In the genomic region with DNA sequence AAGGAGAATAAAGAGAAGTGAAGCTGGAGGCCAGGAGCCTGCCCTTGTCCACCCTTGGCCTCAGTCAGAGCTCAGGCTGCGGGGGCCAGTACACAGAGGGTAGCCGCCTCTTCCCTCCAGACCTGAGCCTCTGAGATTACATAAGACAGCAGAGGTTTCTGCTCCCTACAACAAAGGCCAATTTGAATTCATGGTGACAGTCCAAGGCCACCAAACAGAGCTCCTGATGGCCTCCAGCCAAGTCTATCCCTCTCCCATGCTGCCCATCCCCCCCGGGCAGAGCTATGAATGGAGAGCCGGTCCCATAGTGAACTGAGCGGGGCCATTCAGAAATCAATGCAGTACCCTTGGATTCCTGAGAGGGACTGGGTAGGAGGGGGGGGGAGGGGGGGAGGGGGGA, we compare ENCODE assay signal across 13 mouse cellular contexts. TPM values are rescaled to one million over a fixed set of nuclear protein-coding genes. Genes with fewer than 3 reads are reported as not detected.
DNase-seq lines count a peak whose midpoint lies in the region; ATAC-seq and TF ChIP-seq lines count a peak whose summit lies in the region.
"Had no signal": no experiment of that assay in that cellular context is flagged by ENCODE, and none has a peak within 500 bp of the region (broad histone marks: within the 10 kb centered on the region; RNA-seq: fewer than 3 reads in every experiment).

No protein-coding gene starts in this region.

- H3K4me1 ChIP-seq in lung, embryonic 16.5 days (replicated peaks; ENCODE audit: control insufficient read depth, insufficient read depth, low read length): no peaks in the 10 kb centered on the region
- H3K4me1 ChIP-seq in forebrain, postnatal 0 days (ENCODE audit: insufficient read depth): no peaks in the 10 kb centered on the region; the same call in 1 of the 2 replicates
- H3K4me1 ChIP-seq in hindbrain, embryonic 16.5 days (ENCODE audit: control insufficient read depth, insufficient read depth, low read depth, low read length): no peaks in the 10 kb centered on the region; the same call in 1 of the 2 replicates
- no peaks in the 10 kb centered on the region for H3K4me1 ChIP-seq in neural tube, embryonic 14.5 days (ENCODE audit: control insufficient read depth, insufficient read depth, low read length)
- H3K4me1 ChIP-seq: limb, embryonic 13.5 days had no signal

- H3K4me2 ChIP-seq in lung, embryonic 16.5 days (ENCODE audit: low read depth, low read length): no peak overlapping the region
- H3K4me2 ChIP-seq in forebrain, postnatal 0 days (ENCODE audit: low read depth): no peak overlapping the region
- H3K4me2 ChIP-seq in hindbrain, embryonic 16.5 days (ENCODE audit: low read length): no peak overlapping the region
- no peak overlapping the region for H3K4me2 ChIP-seq in neural tube, embryonic 14.5 days (ENCODE audit: low read depth, low read length)
- H3K4me2 ChIP-seq: limb, embryonic 13.5 days had no signal

- H3K36me3 ChIP-seq in lung, embryonic 16.5 days (ENCODE audit: control insufficient read depth, insufficient read depth, low read length): no peaks in the 10 kb centered on the region
- H3K36me3 ChIP-seq in forebrain, postnatal 0 days (ENCODE audit: insufficient read depth): peaks cover 16% of the 10 kb centered on the region
- H3K36me3 ChIP-seq in hindbrain, embryonic 16.5 days (ENCODE audit: control insufficient read depth, insufficient read depth, low read length): peaks cover 8% of the 10 kb centered on the region
- H3K36me3 ChIP-seq in neural tube, embryonic 14.5 days (ENCODE audit: control insufficient read depth, insufficient read depth, low read length): no peaks in the 10 kb centered on the region
- H3K36me3 ChIP-seq: limb, embryonic 13.5 days had no signal

- no peaks in the 10 kb centered on the region for H3K27me3 ChIP-seq in lung, embryonic 16.5 days (ENCODE audit: control insufficient read depth, insufficient read depth, low read depth, low read length)
- no peaks in the 10 kb centered on the region for H3K27me3 ChIP-seq in forebrain, postnatal 0 days (ENCODE audit: insufficient read depth, low read length)
- no peaks in the 10 kb centered on the region for H3K27me3 ChIP-seq in hindbrain, embryonic 16.5 days (replicated peaks; ENCODE audit: control insufficient read depth, insufficient read depth, low read length)
- H3K27me3 ChIP-seq in neural tube, embryonic 14.5 days (ENCODE audit: control insufficient read depth, insufficient read depth, low read length): no peaks in the 10 kb centered on the region
- H3K27me3 ChIP-seq: limb, embryonic 13.5 days; Patski had no signal

- no peak for DNase-seq in lung, adult 18-20 months
- DNase-seq in forebrain, postnatal 0 days: peak; percentile 23
- no peak for DNase-seq in cerebellum, adult 18-20 months
- DNase-seq: cerebellum, adult 11-12 months; kidney, adult 2 months; thymus, adult 2 months had no signal

- H3K9me3 ChIP-seq in lung, embryonic 16.5 days (ENCODE audit: control insufficient read depth, low read length): no peaks in the 10 kb centered on the region
- H3K9me3 ChIP-seq in forebrain, postnatal 0 days (ENCODE audit: low read length): no peaks in the 10 kb centered on the region
- H3K9me3 ChIP-seq in hindbrain, embryonic 16.5 days (ENCODE audit: control insufficient read depth, low read length): no peaks in the 10 kb centered on the region
- H3K9me3 ChIP-seq in neural tube, embryonic 14.5 days (ENCODE audit: control insufficient read depth, low read length): no peaks in the 10 kb centered on the region
- H3K9me3 ChIP-seq: limb, embryonic 13.5 days had no signal

- peak; percentile 47; the same call in 1 of the 2 replicates for ATAC-seq in lung, embryonic 16.5 days (ENCODE audit: low read depth)
- no peak for ATAC-seq in forebrain, postnatal 0 days
- peak; percentile 69 for ATAC-seq in hindbrain, embryonic 16.5 days
- ATAC-seq in neural tube, embryonic 14.5 days (ENCODE audit: low read depth): peak; percentile 69; the same call in 1 of the 2 replicates
- ATAC-seq in erythroid progenitor cell, adult 5-6 weeks (replicated peaks; ENCODE audit: low FRiP score, poor library complexity, severe bottlenecking): no peak
- ATAC-seq: Patski had no signal

- 60% methylated on average over 5 of the region's 5 CpGs for WGBS in lung, embryonic 16.5 days
- 33% methylated on average over 5 of the region's 5 CpGs for WGBS in forebrain, postnatal 0 days
- 45% methylated on average over 5 of the region's 5 CpGs for WGBS in hindbrain, embryonic 16.5 days
- WGBS in neural tube, embryonic 14.5 days: 37% methylated on average over 5 of the region's 5 CpGs

- H3K4me3 ChIP-seq in lung, embryonic 16.5 days (ENCODE audit: low read length): no peak overlapping the region
- no peak overlapping the region for H3K4me3 ChIP-seq in forebrain, postnatal 0 days (ENCODE audit: low read depth, low read length)
- no peak overlapping the region for H3K4me3 ChIP-seq in hindbrain, embryonic 16.5 days (ENCODE audit: low read length)
- H3K4me3 ChIP-seq in neural tube, embryonic 14.5 days (ENCODE audit: low read depth, low read length): no peak overlapping the region
- H3K4me3 ChIP-seq: limb, embryonic 13.5 days had no signal

- H3K27ac ChIP-seq in lung, embryonic 16.5 days (ENCODE audit: low read length): no peak overlapping the region
- no peak overlapping the region for H3K27ac ChIP-seq in forebrain, postnatal 0 days (ENCODE audit: low read depth, low read length)
- no peak overlapping the region for H3K27ac ChIP-seq in hindbrain, embryonic 16.5 days (ENCODE audit: low read depth, low read length)
- H3K27ac ChIP-seq in neural tube, embryonic 14.5 days (ENCODE audit: low read depth, low read length): no peak overlapping the region
- H3K27ac ChIP-seq: limb, embryonic 13.5 days had no signal

- no peak overlapping the region for H3K9ac ChIP-seq in lung, embryonic 16.5 days (ENCODE audit: low read length)
- H3K9ac ChIP-seq in forebrain, postnatal 0 days: no peak overlapping the region
- no peak overlapping the region for H3K9ac ChIP-seq in hindbrain, embryonic 16.5 days (ENCODE audit: low read depth, low read length)
- no peak overlapping the region for H3K9ac ChIP-seq in neural tube, embryonic 14.5 days (replicated peaks; ENCODE audit: low read depth, low read length)
- H3K9ac ChIP-seq: limb, embryonic 13.5 days had no signal

- TF ChIP-seq CTCF in forebrain, postnatal 0 days (IDR thresholded peaks at IDR 0.05; ENCODE audit: low read depth): no peak

RNA-seq across cellular contexts. Expression of a gene that starts 31.6 kb away (rescaled TPM):
- not detected in 2 replicates for polyA plus RNA-seq in lung, embryonic 16.5 days (2015; fragmentation: Nextera tagmentation; extraction: Ambion mirVana)
- total RNA-seq in forebrain, postnatal 0 days (2014; rRNA removed): not detected in 2 replicates
- polyA plus RNA-seq in forebrain, postnatal 0 days (2015; fragmentation: Nextera tagmentation; extraction: Ambion mirVana): not detected in 2 replicates
- not detected in 2 replicates for polyA plus RNA-seq in hindbrain, embryonic 16.5 days (2015; fragmentation: Nextera tagmentation; extraction: Ambion mirVana)
- not detected in 2 replicates for polyA plus RNA-seq in neural tube, embryonic 14.5 days (2014; fragmentation: Nextera tagmentation; extraction: Ambion mirVana)
- not detected in 2 replicates for total RNA-seq in erythroid progenitor cell, adult 5-6 weeks (2015; ENCODE audit: low replicate concordance)
- not detected in 2 replicates for total RNA-seq in erythroid progenitor cell, adult 5-6 weeks (2017; ENCODE audit: low replicate concordance)
- total RNA-seq: neutrophil, adult 5-6 weeks had no signal
- polyA plus RNA-seq: kidney, adult 2 months; limb, embryonic 13.5 days; Patski; thymus, adult 2 months had no signal

RNA-seq across cellular contexts. Expression of a gene that starts 41.0 kb away (rescaled TPM):
- polyA plus RNA-seq in lung, embryonic 16.5 days (2015; fragmentation: Nextera tagmentation; extraction: Ambion mirVana): not detected in 2 replicates
- total RNA-seq in forebrain, postnatal 0 days (2014; rRNA removed): not detected in 2 replicates
- not detected in 2 replicates for polyA plus RNA-seq in forebrain, postnatal 0 days (2015; fragmentation: Nextera tagmentation; extraction: Ambion mirVana)
- polyA plus RNA-seq in hindbrain, embryonic 16.5 days (2015; fragmentation: Nextera tagmentation; extraction: Ambion mirVana): not detected in 2 replicates
- polyA plus RNA-seq in neural tube, embryonic 14.5 days (2014; fragmentation: Nextera tagmentation; extraction: Ambion mirVana): not detected in 2 replicates
- not detected in 2 replicates for total RNA-seq in erythroid progenitor cell, adult 5-6 weeks (2015; ENCODE audit: low replicate concordance)
- total RNA-seq in erythroid progenitor cell, adult 5-6 weeks (2017; ENCODE audit: low replicate concordance): not detected in 2 replicates
- total RNA-seq: neutrophil, adult 5-6 weeks had no signal
- polyA plus RNA-seq: kidney, adult 2 months; limb, embryonic 13.5 days; Patski; thymus, adult 2 months had no signal

RNA-seq across cellular contexts. Expression of a gene that starts 55.7 kb away (rescaled TPM):
- polyA plus RNA-seq in lung, embryonic 16.5 days (2015; fragmentation: Nextera tagmentation; extraction: Ambion mirVana): not detected in 2 replicates
- not detected in 2 replicates for total RNA-seq in forebrain, postnatal 0 days (2014; rRNA removed)
- polyA plus RNA-seq in forebrain, postnatal 0 days (2015; fragmentation: Nextera tagmentation; extraction: Ambion mirVana): not detected in 2 replicates
- polyA plus RNA-seq in hindbrain, embryonic 16.5 days (2015; fragmentation: Nextera tagmentation; extraction: Ambion mirVana): not detected in 2 replicates
- not detected in 2 replicates for polyA plus RNA-seq in neural tube, embryonic 14.5 days (2014; fragmentation: Nextera tagmentation; extraction: Ambion mirVana)
- not detected in 2 replicates for total RNA-seq in erythroid progenitor cell, adult 5-6 weeks (2015; ENCODE audit: low replicate concordance)
- not detected in 2 replicates for total RNA-seq in erythroid progenitor cell, adult 5-6 weeks (2017; ENCODE audit: low replicate concordance)
- total RNA-seq: neutrophil, adult 5-6 weeks had no signal
- polyA plus RNA-seq: kidney, adult 2 months; limb, embryonic 13.5 days; Patski; thymus, adult 2 months had no signal

Comparison
In these comparisons a context has a peak if more than half of its experiments do, and no peak if none do; other contexts are left out.
1. ATAC-seq: peak in lung, embryonic 16.5 days (single experiment), hindbrain, embryonic 16.5 days (single experiment) and neural tube, embryonic 14.5 days (single experiment); none in forebrain, postnatal 0 days (single experiment) and erythroid progenitor cell, adult 5-6 weeks (single experiment).